Comparison of ENCODE assay signal across 11 mouse cellular contexts in the genomic region with DNA sequence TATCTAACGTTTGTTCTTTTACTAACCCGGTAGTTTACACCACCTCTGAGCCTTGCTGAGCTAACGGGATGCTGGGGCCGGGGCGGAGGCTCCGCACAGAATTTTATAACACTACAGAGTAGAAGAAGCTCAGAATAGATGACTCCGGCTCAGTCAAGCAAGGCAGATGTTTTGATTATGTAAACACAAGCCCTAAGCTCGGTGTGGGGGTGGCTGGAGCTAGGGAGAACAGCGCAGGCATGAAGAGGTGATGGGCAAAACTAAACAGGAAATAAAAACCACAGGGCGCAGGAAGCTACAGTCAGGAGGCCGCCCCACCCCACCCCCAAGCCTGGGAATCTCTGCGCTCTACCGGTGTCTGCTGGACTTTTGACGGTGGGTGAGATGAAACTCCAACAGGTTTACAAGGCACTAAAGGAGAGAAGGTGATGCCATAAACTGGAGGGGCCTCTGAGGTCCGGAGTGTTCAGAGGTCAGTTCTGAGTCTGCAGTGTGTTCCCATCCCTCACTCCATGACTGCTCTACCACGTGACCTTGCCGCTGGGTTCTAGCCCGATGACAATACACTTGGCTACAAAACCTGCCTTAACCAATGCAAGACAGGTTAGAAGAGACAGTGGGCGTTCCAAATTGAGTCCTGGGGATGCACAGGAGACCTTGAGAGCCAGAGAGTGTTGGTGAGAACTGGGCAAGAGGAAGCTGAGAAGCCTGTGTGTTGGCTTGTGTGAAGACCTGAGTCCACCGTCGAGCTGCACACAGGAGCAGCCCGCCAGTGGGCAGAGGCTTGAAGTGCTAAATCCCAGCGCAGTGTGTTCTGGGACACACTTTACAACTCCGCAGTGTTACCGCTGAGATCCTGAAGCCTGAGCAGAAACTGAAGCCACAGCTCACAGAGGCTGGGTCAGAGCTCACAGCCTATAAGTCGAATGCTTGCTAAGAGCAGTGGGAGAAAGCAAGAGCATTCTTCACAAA.
DNase-seq lines count a peak whose midpoint lies in the region; ATAC-seq lines count a peak whose summit lies in the region.
"Had no signal": no experiment of that assay in that cellular context is flagged by ENCODE, and none has a peak within 500 bp of the region (broad histone marks: within the 10 kb centered on the region; RNA-seq: fewer than 3 reads in every experiment).

No protein-coding gene starts in this region.

- H3K9me3 ChIP-seq in lung, embryonic 16.5 days (ENCODE audit: control insufficient read depth, low read length), result no peaks in the 10 kb centered on the region
- H3K9me3 ChIP-seq: embryonic facial prominence, embryonic 12.5 days; megakaryocyte, embryonic 14.5 days; neural tube, embryonic 13.5 days had no signal

- H3K9ac ChIP-seq in lung, embryonic 16.5 days (ENCODE audit: low read length), result no peak overlapping the region
- H3K9ac ChIP-seq: embryonic facial prominence, embryonic 12.5 days; neural tube, embryonic 13.5 days had no signal

- H3K36me3 ChIP-seq in lung, embryonic 16.5 days (ENCODE audit: control insufficient read depth, insufficient read depth, low read length), result no peaks in the 10 kb centered on the region
- H3K36me3 ChIP-seq: embryonic facial prominence, embryonic 12.5 days; neural tube, embryonic 13.5 days had no signal

- no peak overlapping the region for H3K4me3 ChIP-seq in lung, embryonic 16.5 days (ENCODE audit: low read length)
- H3K4me3 ChIP-seq: embryonic facial prominence, embryonic 12.5 days; megakaryocyte, embryonic 14.5 days; neural tube, embryonic 13.5 days had no signal

- ATAC-seq in lung, embryonic 16.5 days (ENCODE audit: low read depth), result peak; percentile 28; the same call in 1 of the 2 replicates

- 43% methylated on average over 26 of the region's 26 CpGs for WGBS in lung, embryonic 16.5 days

- no peaks in the 10 kb centered on the region for H3K27me3 ChIP-seq in lung, embryonic 16.5 days (ENCODE audit: control insufficient read depth, insufficient read depth, low read depth, low read length)
- H3K27me3 ChIP-seq: embryonic facial prominence, embryonic 12.5 days; neural tube, embryonic 13.5 days had no signal

- peak; percentile 23 to 24 for DNase-seq in layer of hippocampus, postnatal 36 days
- no peak for DNase-seq in layer of hippocampus, postnatal 10 days (ENCODE audit: low spot score in 2 of 2)
- DNase-seq in T-cell, adult 2 months (ENCODE audit: low spot score), result peak; percentile 39
- peak; percentile 64 for DNase-seq in kidney, adult 9 months
- no peak for DNase-seq in MN1 (ENCODE audit: low spot score)
- DNase-seq in testis, postnatal 14 days (ENCODE audit: low spot score), result no peak
- DNase-seq in cerebellum, postnatal 14 days, result no peak

- no peak overlapping the region for H3K4me2 ChIP-seq in lung, embryonic 16.5 days (ENCODE audit: low read depth, low read length)
- H3K4me2 ChIP-seq: embryonic facial prominence, embryonic 12.5 days; neural tube, embryonic 13.5 days had no signal

- H3K4me1 ChIP-seq in lung, embryonic 16.5 days (replicated peaks; ENCODE audit: control insufficient read depth, insufficient read depth, low read length), result no peaks in the 10 kb centered on the region
- H3K4me1 ChIP-seq: embryonic facial prominence, embryonic 12.5 days; neural tube, embryonic 13.5 days had no signal

- no peak overlapping the region for H3K27ac ChIP-seq in lung, embryonic 16.5 days (ENCODE audit: low read length)
- H3K27ac ChIP-seq: embryonic facial prominence, embryonic 12.5 days; neural tube, embryonic 13.5 days had no signal

Comparison
In these comparisons a context has a peak if more than half of its experiments do, and no peak if none do; other contexts are left out.
1. DNase-seq: peak in layer of hippocampus, postnatal 36 days (2 of 2), T-cell, adult 2 months (single experiment) and kidney, adult 9 months (single experiment); none in layer of hippocampus, postnatal 10 days (0 of 2), MN1 (single experiment), testis, postnatal 14 days (single experiment) and cerebellum, postnatal 14 days (0 of 2).